Mouse (Mus musculus): ENCODE data around the gene Lrrc20.

DNA sequence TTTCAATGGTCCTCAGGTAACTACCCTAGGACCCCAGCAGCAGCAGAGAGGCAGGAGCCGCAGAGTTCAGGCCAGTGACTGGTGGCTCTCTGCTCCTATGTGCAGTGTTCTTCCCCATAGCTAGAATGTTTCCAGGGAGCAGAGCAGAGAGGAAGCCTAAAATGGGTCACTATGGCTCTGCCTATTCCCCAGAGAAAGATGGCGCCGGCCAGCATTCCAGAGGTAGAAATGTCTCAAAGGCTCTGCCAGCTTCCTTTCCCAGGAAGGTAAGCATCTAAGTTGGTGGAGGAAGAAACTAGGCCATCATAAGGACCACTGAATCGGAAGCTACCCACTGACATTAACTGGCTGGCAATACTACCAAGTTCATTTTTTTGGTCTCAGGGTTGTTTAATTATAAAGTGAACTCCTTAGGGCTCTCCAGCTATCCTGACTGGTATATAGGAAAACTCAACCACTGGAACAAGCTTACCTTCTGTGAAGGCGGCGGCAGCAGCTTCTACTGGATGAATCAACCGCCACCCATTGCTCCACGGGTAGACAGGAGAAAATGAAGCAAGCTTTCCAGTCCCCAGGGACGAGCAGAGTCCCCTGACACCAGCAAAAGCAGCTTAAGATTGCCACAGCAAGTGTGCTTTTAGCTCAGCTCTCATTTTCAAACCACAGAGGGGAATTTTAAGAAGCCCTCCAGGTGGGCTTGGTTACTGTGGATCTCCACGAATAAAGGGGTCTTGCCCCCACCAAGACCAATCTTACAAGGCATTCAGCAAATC is 27.8 kb upstream of the Lrrc20 start:
- TF ChIP-seq CTCF (IDR thresholded peaks at IDR 0.05) (no peak), POLR2A (IDR thresholded peaks at IDR 0.05; ENCODE audit: insufficient read depth, low read depth, low read length) (no peak), EP300 (IDR thresholded peaks at IDR 0.05; ENCODE audit: insufficient read depth, low read depth, low read length) (no peak)
